Mouse (Mus musculus) macrophage (primary cell): ENCODE measurements around the gene Flt3. TPM values are rescaled to one million over a fixed set of nuclear protein-coding genes. Genes with fewer than 3 reads are reported as not detected.

Source experiments
- H3K27ac ChIP-seq: fragments of 350-480 bp; formaldehyde crosslinking; 2 replicates; pipeline ENCODE4 v1.9.0; 2021
- H3K36me3 ChIP-seq: fragments of 350-480 bp; formaldehyde crosslinking; 2 replicates; pipeline ENCODE4 v1.9.0; 2021; ENCODE audit errors: inconsistent target
- H3K4me3 ChIP-seq: fragments of 350-480 bp; formaldehyde crosslinking; 2 replicates; pipeline ENCODE4 v1.9.0; 2021; ENCODE audit errors: inconsistent target
- H3K79me2 ChIP-seq: fragments of 350-480 bp; formaldehyde crosslinking; 2 replicates; pipeline ENCODE4 v1.9.0; 2021; ENCODE audit errors: inconsistent target
- WGBS: methylation state at CpG from one replicate; pipeline ENCODE4 v1.1.7; 2026; ENCODE audit warnings: inconsistent platforms; ENCODE audit not compliant: missing documents; 5-methylcytosine and 5-hydroxymethylcytosine counted together
- polyA plus RNA-seq: library from polyadenylated mRNA; stranded (reverse); fragments of 250-400 nt; gene quantifications from 3 replicates; pipeline ENCODE4 v1.2.4, GENCODE M21; 2018; ENCODE audit warnings: inconsistent platforms

The Flt3 gene
- polyA plus RNA-seq, 1 experiment from 2014 or later: 0.75 TPM

GRCm38 (mm10) chr5:147354161-147354780 lies 46.0 kb downstream of the Flt3 start:
- WGBS: 71% methylated on average over 17 of the region's 17 CpGs
- no peaks in the 10 kb centered on the region for H3K36me3 ChIP-seq
- no peak overlapping the region for H3K27ac ChIP-seq
- no peaks in the 10 kb centered on the region for H3K79me2 ChIP-seq
- H3K4me3 ChIP-seq: no peak overlapping the region

GRCm38 (mm10) chr5:147351931-147352330 lies 48.4 kb downstream of the Flt3 start:
- no peak overlapping the region for H3K4me3 ChIP-seq
- no peaks in the 10 kb centered on the region for H3K79me2 ChIP-seq
- no peaks in the 10 kb centered on the region for H3K36me3 ChIP-seq
- WGBS: 73% methylated on average over 8 of the region's 8 CpGs
- H3K27ac ChIP-seq: no peak overlapping the region

- 78% methylated on average over 1 of the region's 1 CpGs for WGBS
- no peak overlapping the region for H3K4me3 ChIP-seq
Observed at GRCm38 (mm10) chr5:147345981-147346380, 54.3 kb downstream of the Flt3 start.

GRCm38 (mm10) chr5:147343904-147344303 lies 56.4 kb downstream of the Flt3 start:
- 94% methylated on average over 10 of the region's 10 CpGs for WGBS
- no peaks in the 10 kb centered on the region for H3K79me2 ChIP-seq
- H3K36me3 ChIP-seq: no peaks in the 10 kb centered on the region
- H3K4me3 ChIP-seq: no peak overlapping the region
- H3K27ac ChIP-seq: no peak overlapping the region

More at GRCm38 (mm10) chr5:147345981-147346380, 54.3 kb downstream of the Flt3 start:
- H3K79me2 ChIP-seq: no peaks in the 10 kb centered on the region
- H3K36me3 ChIP-seq: no peaks in the 10 kb centered on the region
- no peak overlapping the region for H3K27ac ChIP-seq

- Histone ChIP-seq H3K36me3 (no peaks in the 10 kb centered on the region), H3K4me3 (no peak overlapping the region), H3K27ac (no peak overlapping the region), H3K79me2 (no peaks in the 10 kb centered on the region)
- 95% methylated on average over 6 of the region's 6 CpGs for WGBS
Observed at GRCm38 (mm10) chr5:147342901-147343300, 57.4 kb downstream of the Flt3 start.

- Histone ChIP-seq H3K36me3 (no peaks in the 10 kb centered on the region), H3K4me3 (no peak overlapping the region), H3K27ac (no peak overlapping the region), H3K79me2 (no peaks in the 10 kb centered on the region)
- 26% methylated on average over 13 of the region's 13 CpGs for WGBS
Observed at GRCm38 (mm10) chr5:147340741-147341414, 59.4 kb downstream of the Flt3 start.

GRCm38 (mm10) chr5:147339560-147339959 lies 60.7 kb downstream of the Flt3 start:
- Histone ChIP-seq H3K4me3 (no peak overlapping the region), H3K36me3 (no peaks in the 10 kb centered on the region), H3K79me2 (no peaks in the 10 kb centered on the region), H3K27ac (no peak overlapping the region)
- WGBS: 6% methylated on average over 11 of the region's 11 CpGs

- Histone ChIP-seq H3K4me3 (no peak overlapping the region), H3K79me2 (no peaks in the 10 kb centered on the region), H3K27ac (no peak overlapping the region), H3K36me3 (no peaks in the 10 kb centered on the region)
- WGBS: 90% methylated on average over 8 of the region's 9 CpGs
Observed at GRCm38 (mm10) chr5:147338967-147339366, 61.3 kb downstream of the Flt3 start.

- H3K79me2 ChIP-seq: no peaks in the 10 kb centered on the region
- no peaks in the 10 kb centered on the region for H3K36me3 ChIP-seq
- no peak overlapping the region for H3K27ac ChIP-seq
- H3K4me3 ChIP-seq: no peak overlapping the region
- WGBS: 84% methylated on average over 7 of the region's 7 CpGs
Observed at GRCm38 (mm10) chr5:147332711-147333110, 67.6 kb downstream of the Flt3 start.

- 47% methylated on average over 2 of the region's 2 CpGs for WGBS
- no peaks in the 10 kb centered on the region for H3K36me3 ChIP-seq
- no peaks in the 10 kb centered on the region for H3K79me2 ChIP-seq
- no peak overlapping the region for H3K4me3 ChIP-seq
- no peak overlapping the region for H3K27ac ChIP-seq
Observed at GRCm38 (mm10) chr5:147331547-147331946, 68.7 kb downstream of the Flt3 start.

GRCm38 (mm10) chr5:147329946-147330345 lies 70.3 kb downstream of the Flt3 start:
- Histone ChIP-seq H3K4me3 (no peak overlapping the region), H3K79me2 (no peaks in the 10 kb centered on the region), H3K36me3 (no peaks in the 10 kb centered on the region), H3K27ac (no peak overlapping the region)
- WGBS: 93% methylated on average over 11 of the region's 11 CpGs

- no peaks in the 10 kb centered on the region for H3K36me3 ChIP-seq
- no peaks in the 10 kb centered on the region for H3K79me2 ChIP-seq
- WGBS: 87% methylated on average over 5 of the region's 5 CpGs
- no peak overlapping the region for H3K27ac ChIP-seq
- H3K4me3 ChIP-seq: no peak overlapping the region
Observed at GRCm38 (mm10) chr5:147327636-147328035, 72.7 kb downstream of the Flt3 start.

- H3K79me2 ChIP-seq: no peaks in the 10 kb centered on the region
- no peaks in the 10 kb centered on the region for H3K36me3 ChIP-seq
- 89% methylated on average over 11 of the region's 11 CpGs for WGBS
- no peak overlapping the region for H3K27ac ChIP-seq
- no peak overlapping the region for H3K4me3 ChIP-seq
Observed at GRCm38 (mm10) chr5:147325931-147326330, 74.4 kb downstream of the Flt3 start.

- H3K4me3 ChIP-seq: no peak overlapping the region
- 6% methylated on average over 16 of the region's 17 CpGs for WGBS
Observed at GRCm38 (mm10) chr5:147323237-147323917, 76.9 kb downstream of the Flt3 start.

GRCm38 (mm10) chr5:147322183-147322582 lies 78.1 kb downstream of the Flt3 start, which contains the start of gene Urad:
TSS of gene Urad (minus strand) at chr5:147322440.
- Histone ChIP-seq H3K4me3 (no peak within 1 kb of the TSS), H3K27ac (no peak within 1 kb of the TSS)

More at GRCm38 (mm10) chr5:147323237-147323917, 76.9 kb downstream of the Flt3 start:
- no peaks in the 10 kb centered on the region for H3K36me3 ChIP-seq
- H3K79me2 ChIP-seq: no peaks in the 10 kb centered on the region
- H3K27ac ChIP-seq: no peak overlapping the region

More at GRCm38 (mm10) chr5:147322183-147322582, 78.1 kb downstream of the Flt3 start, which contains the start of gene Urad:
- Histone ChIP-seq H3K79me2 (no peaks in the 10 kb centered on the region), H3K36me3 (no peaks in the 10 kb centered on the region)
- 85% methylated on average over 8 of the region's 8 CpGs for WGBS
